Mouse (Mus musculus) cerebellum, postnatal 14 days (tissue): ENCODE results near the gene Olfr780.
"Not testable (repeated sequence)": the region's sequence is repeated elsewhere in the genome, so short reads cannot be mapped to it uniquely, and the experiment has no call there.

Source experiments
- DNase-seq, 2 experiments: peaks; one replicate each; pipeline ENCODE4 v3.0.0; 2021; ENCODE audit warnings: mixed read lengths in 2 of 2

Olfr780 gene

GRCm38 (mm10) chr10:129317817-129318216 is at the start of gene Olfr780:
TSS of gene Olfr780 (plus strand) at chr10:129318117.
- no peak for DNase-seq

- DNase-seq, result no peak
These were observed 46.8 kb upstream of the Olfr780 start, which contains the start of gene Olfr777 for GRCm38 (mm10) chr10:129271081-129271535. TSS of gene Olfr777 (minus strand) at chr10:129271485.

DNA sequence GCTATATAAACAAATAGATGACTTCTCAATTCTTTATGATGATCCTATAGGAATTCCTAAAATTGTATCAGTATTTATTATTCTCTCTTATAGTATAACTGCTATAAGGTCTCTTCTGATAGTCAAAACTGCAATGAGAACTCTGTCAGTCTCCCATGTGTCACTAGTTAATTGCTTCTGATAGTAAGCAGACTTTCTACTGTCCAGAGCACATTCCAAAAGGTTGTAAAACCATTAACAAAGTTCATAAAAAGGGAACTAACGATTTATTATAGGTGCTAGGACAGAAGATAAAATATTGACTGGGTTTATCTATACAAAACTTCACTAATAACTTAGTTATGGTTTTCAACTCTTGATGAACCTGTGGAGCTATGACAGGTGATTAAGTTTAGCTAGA is 4.9 kb upstream of the Olfr780 start:
- not testable (repeated sequence) for DNase-seq

DNA sequence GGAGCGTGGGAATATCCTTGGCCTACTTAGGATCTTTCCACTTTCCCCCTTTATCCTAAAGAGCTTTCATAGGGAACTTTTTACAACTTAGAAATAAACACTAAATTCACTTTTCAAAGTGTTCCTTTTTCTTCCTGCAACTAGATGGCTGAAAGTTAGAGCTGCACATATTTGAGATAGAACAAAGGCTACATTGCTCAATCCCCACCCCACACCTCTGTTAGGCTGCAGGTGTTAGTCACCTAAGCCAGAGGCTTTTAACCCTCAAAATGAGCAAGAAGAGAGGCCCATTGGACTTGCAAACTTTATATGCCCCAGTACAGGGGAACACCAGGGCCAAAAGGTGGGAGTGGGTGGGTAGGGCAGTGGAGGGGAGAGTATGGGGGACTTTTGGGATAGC is 4.4 kb upstream of the Olfr780 start:
- not testable (repeated sequence) for DNase-seq

DNA sequence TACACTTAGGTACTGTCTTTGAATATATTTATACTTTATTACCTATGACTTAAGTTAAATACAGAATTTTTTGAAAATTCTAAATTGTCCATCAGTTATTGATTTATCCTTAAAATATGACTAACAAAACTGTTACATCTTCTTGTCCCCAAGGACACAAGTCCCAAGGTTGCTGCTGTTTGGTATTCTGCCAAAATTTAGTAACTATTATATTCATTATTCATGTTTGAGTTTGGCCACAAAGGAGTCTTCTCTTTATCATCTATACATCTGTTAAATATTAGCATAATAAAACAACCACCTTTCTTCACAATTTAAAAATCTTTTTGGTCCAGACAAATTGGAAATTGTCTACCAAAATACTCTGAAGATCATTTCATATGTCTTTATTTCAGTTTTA is 10.6 kb downstream of the Olfr780 start, which contains the start of gene Olfr781:
Gene Olfr781 (plus strand): TSS at position 301 of the 400 bp plus-strand sequence.
- no peak for DNase-seq

DNA sequence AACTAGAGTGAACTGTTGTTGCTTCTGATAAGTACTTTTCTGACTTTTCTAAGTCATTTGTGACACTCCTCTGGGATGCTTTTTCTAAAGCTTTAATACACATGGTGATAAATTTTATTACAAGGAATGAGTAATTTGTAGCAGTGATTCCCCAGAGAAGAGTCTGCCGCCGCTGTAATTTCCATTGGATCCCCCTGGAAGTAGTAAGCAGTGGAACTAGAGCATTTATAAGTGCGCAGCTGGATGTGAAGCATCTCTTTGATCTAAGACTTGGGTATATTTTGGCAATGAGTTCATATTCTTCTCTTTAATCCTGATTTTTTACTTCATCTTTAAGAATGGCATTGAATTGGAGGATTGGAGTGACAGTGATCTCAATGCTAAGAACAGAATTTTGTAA is 30.6 kb downstream of the Olfr780 start, which contains the start of gene Olfr782:
Gene Olfr782 (plus strand): TSS at position 301 of the 400 bp plus-strand sequence.
- no peak for DNase-seq

DNA sequence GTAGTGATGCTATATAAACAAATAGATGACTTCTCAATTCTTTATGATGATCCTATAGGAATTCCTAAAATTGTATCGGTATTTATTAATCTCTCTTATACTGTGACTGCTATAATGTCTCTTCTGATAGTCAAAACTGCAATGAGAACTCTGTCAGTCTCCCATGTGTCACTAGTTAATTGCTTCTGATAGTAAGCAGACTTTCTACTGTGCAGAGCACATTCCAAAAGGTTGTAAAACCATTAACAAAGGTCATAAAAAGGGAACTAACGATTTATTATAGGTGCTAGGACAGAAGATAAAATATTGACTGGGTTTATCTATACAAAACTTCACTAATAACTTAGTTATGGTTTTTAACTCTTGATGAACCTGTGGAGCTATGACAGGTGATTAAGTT is 34.6 kb downstream of the Olfr780 start:
- DNase-seq, result not testable (repeated sequence)

DNA sequence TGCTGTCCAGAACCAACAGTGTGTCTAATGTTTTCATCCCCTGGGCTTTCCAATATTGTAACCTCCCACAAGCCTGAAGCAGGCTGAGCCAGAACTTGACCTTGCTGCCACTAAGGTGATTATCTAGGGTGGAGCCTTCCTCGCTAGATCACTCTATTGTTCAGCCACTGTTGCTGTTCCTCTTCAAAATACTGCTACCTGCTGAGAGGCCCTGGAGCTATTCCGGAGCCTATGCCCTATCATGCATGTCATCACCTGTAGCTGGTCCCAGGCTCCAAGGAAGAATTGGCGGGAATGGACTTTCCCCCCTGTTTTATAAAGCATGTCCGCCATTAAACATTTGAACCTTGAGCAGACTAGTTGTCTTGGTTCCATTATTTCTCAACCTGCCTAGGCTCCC is 38.6 kb downstream of the Olfr780 start:
- not testable (repeated sequence) for DNase-seq

- no peak for DNase-seq
These were observed 39.4 kb downstream of the Olfr780 start for GRCm38 (mm10) chr10:129357307-129357706.
